12 mouse cellular contexts compared by ENCODE assay signal in the genomic region with DNA sequence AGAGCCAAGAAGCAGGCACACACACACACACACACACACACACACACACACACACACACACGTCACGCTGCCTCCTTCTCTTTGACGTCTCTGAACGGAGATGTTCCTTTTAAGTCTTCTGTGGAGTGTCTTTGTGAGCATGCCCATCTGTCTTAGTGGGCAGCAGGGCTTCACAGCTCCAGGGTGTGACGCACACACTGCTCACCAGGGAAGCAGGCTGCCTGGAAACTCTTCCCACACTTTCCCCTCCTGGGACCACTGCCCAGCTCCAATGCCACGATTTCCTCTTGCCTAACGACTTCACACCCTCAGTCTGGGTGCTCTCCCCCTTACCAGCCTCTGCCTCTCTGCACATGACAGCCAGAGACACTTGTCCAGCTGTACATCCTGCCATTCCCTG. TPM values are rescaled to one million over a fixed set of nuclear protein-coding genes. Genes with fewer than 3 reads are reported as not detected.
DNase-seq lines count a peak whose midpoint lies in the region; ATAC-seq and TF ChIP-seq lines count a peak whose summit lies in the region.
"Had no signal": no experiment of that assay in that cellular context is flagged by ENCODE, and none has a peak within 500 bp of the region (broad histone marks: within the 10 kb centered on the region; RNA-seq: fewer than 3 reads in every experiment).

No protein-coding gene starts in this region.

- no peaks in the 10 kb centered on the region for H3K27me3 ChIP-seq in lung, postnatal 0 days (replicated peaks; ENCODE audit: insufficient read depth, low read length)
- H3K27me3 ChIP-seq in forebrain, postnatal 0 days (ENCODE audit: insufficient read depth, low read length) = no peaks in the 10 kb centered on the region
- H3K27me3 ChIP-seq: CH12.LX; heart, embryonic 15.5 days; limb, embryonic 12.5 days had no signal

- no peak overlapping the region for H3K9ac ChIP-seq in lung, postnatal 0 days (replicated peaks; ENCODE audit: low read depth)
- H3K9ac ChIP-seq in forebrain, postnatal 0 days = no peak overlapping the region
- H3K9ac ChIP-seq: heart, embryonic 15.5 days; limb, embryonic 12.5 days had no signal

- TF ChIP-seq CTCF in lung, postnatal 0 days (IDR thresholded peaks at IDR 0.05) = no peak
- TF ChIP-seq CTCF in forebrain, postnatal 0 days (IDR thresholded peaks at IDR 0.05; ENCODE audit: low read depth) = no peak

- peaks cover 6% of the 10 kb centered on the region; the same call in 1 of the 2 replicates for H3K4me1 ChIP-seq in lung, postnatal 0 days (ENCODE audit: insufficient read depth, low read depth, low read length)
- no peaks in the 10 kb centered on the region for H3K4me1 ChIP-seq in forebrain, postnatal 0 days (ENCODE audit: insufficient read depth)
- H3K4me1 ChIP-seq: limb, embryonic 12.5 days had no signal

- no peak overlapping the region for H3K4me3 ChIP-seq in lung, postnatal 0 days (ENCODE audit: low read depth, low read length)
- no peak overlapping the region for H3K4me3 ChIP-seq in forebrain, postnatal 0 days (ENCODE audit: low read depth, low read length)
- H3K4me3 ChIP-seq: heart, embryonic 15.5 days; limb, embryonic 12.5 days had no signal

- H3K27ac ChIP-seq in lung, postnatal 0 days (ENCODE audit: low read length) = no peak overlapping the region
- no peak overlapping the region for H3K27ac ChIP-seq in forebrain, postnatal 0 days (ENCODE audit: low read depth, low read length)
- H3K27ac ChIP-seq: heart, embryonic 15.5 days; limb, embryonic 12.5 days; macrophage had no signal

- ATAC-seq in lung, postnatal 0 days = peak; percentile 85
- ATAC-seq in forebrain, postnatal 0 days = peak; percentile 88

- H3K36me3 ChIP-seq in lung, postnatal 0 days (ENCODE audit: insufficient read depth, low read length) = 0 out of 2 replicates have a peak, but pooled peaks cover 3% of the 10 kb centered on the region
- H3K36me3 ChIP-seq in forebrain, postnatal 0 days (ENCODE audit: insufficient read depth) = peaks cover 10% of the 10 kb centered on the region
- H3K36me3 ChIP-seq: heart, embryonic 15.5 days had no signal

- no peak overlapping the region for H3K4me2 ChIP-seq in lung, postnatal 0 days (replicated peaks; ENCODE audit: low read depth, low read length)
- H3K4me2 ChIP-seq in forebrain, postnatal 0 days (ENCODE audit: low read depth) = no peak overlapping the region
- H3K4me2 ChIP-seq: heart, embryonic 15.5 days; limb, embryonic 12.5 days had no signal

- DNase-seq in lung, postnatal 0 days (ENCODE audit: low spot score) = peak; percentile 56
- DNase-seq in lung, postnatal 14 days = no peak
- peak; percentile 69 for DNase-seq in forebrain, postnatal 0 days
- peak; percentile 57 to 65 for DNase-seq in layer of hippocampus, postnatal 10 days (ENCODE audit: low spot score in 2 of 2)
- DNase-seq in right cerebral cortex, postnatal 10 days (ENCODE audit: low spot score in 2 of 2) = peak; percentile 89 to 94
- DNase-seq in spleen, postnatal 14 days (ENCODE audit: low spot score in 2 of 2) = no peak
- DNase-seq in cerebellum, adult 11-12 months = no peak
- no peak for DNase-seq in thymus, adult 18-20 months

- WGBS in lung, postnatal 0 days = 49% methylated on average over 7 of the region's 7 CpGs
- 51% methylated on average over 7 of the region's 7 CpGs for WGBS in forebrain, postnatal 0 days

- no peaks in the 10 kb centered on the region for H3K9me3 ChIP-seq in lung, postnatal 0 days (ENCODE audit: low read length)
- no peaks in the 10 kb centered on the region for H3K9me3 ChIP-seq in forebrain, postnatal 0 days (ENCODE audit: low read length)
- H3K9me3 ChIP-seq: heart, embryonic 15.5 days; limb, embryonic 12.5 days had no signal

- TF ChIP-seq EP300 in lung, postnatal 0 days (IDR thresholded peaks at IDR 0.05) = no peak

RNA-seq across cellular contexts. Expression of a gene that starts 52.5 kb away (rescaled TPM):
- polyA plus RNA-seq in lung, postnatal 0 days (2015; fragmentation: Nextera tagmentation; extraction: Ambion mirVana) = 23.7 and 25.1 TPM in 2 replicates
- 56.1 and 72.0 TPM in 2 replicates for total RNA-seq in forebrain, postnatal 0 days (2014; rRNA removed)
- 36.0 and 41.6 TPM in 2 replicates for polyA plus RNA-seq in forebrain, postnatal 0 days (2015; fragmentation: Nextera tagmentation; extraction: Ambion mirVana)
- 10 to 100 TPM; 45.3 to 45.5 TPM for total RNA-seq in layer of hippocampus, postnatal 10 days (2021)

RNA-seq across cellular contexts. Expression of a gene that starts 55.1 kb away (rescaled TPM):
- 7.4 and 9.4 TPM in 2 replicates for polyA plus RNA-seq in lung, postnatal 0 days (2015; fragmentation: Nextera tagmentation; extraction: Ambion mirVana)
- 26.0 and 35.9 TPM in 2 replicates for total RNA-seq in forebrain, postnatal 0 days (2014; rRNA removed)
- 5.7 and 7.4 TPM in 2 replicates for polyA plus RNA-seq in forebrain, postnatal 0 days (2015; fragmentation: Nextera tagmentation; extraction: Ambion mirVana)
- 10 to 100 TPM; 28.3 to 28.5 TPM for total RNA-seq in layer of hippocampus, postnatal 10 days (2021)

Comparison
In these comparisons a context has a peak if more than half of its experiments do, and no peak if none do; other contexts are left out.
1. DNase-seq: peak in lung, postnatal 0 days (single experiment), forebrain, postnatal 0 days (single experiment), layer of hippocampus, postnatal 10 days (2 of 2) and right cerebral cortex, postnatal 10 days (2 of 2); none in lung, postnatal 14 days (single experiment), spleen, postnatal 14 days (0 of 2), cerebellum, adult 11-12 months (single experiment) and thymus, adult 18-20 months (0 of 2).